Mouse (Mus musculus) stomach, postnatal 0 days (tissue): ENCODE data around the gene Lyrm4. TPM values are rescaled to one million over a fixed set of nuclear protein-coding genes. Genes with fewer than 3 reads are reported as not detected.

Experiments
- ATAC-seq: fragments of 200-750 bp; cut with Nextera tagmentation; 2 replicates; pipeline ENCODE4 v1.8.0; 2017; ENCODE audit not compliant: low FRiP score, low TSS enrichment
- DNase-seq: peaks from one replicate; pipeline ENCODE4 v3.0.0-alpha.2; 2016; ENCODE audit warnings: low spot score
- H3K27ac ChIP-seq: fragments of 300-500 bp; sonication (generic); replicated peaks from 2 replicates; pipeline ENCODE4 v1.5.1; 2014; ENCODE audit warnings: mild to moderate bottlenecking, control low read depth
- H3K27me3 ChIP-seq: fragments of 300-500 bp; sonication (generic); 2 replicates; pipeline ENCODE4 v1.6.1; 2014; ENCODE audit warnings: low read length; ENCODE audit not compliant: control insufficient read depth, insufficient read depth
- H3K36me3 ChIP-seq: fragments of 300-500 bp; sonication (generic); 2 replicates; pipeline ENCODE4 v1.6.1; 2014; ENCODE audit warnings: low read length, mixed read lengths; ENCODE audit not compliant: control insufficient read depth, insufficient read depth
- H3K4me1 ChIP-seq: fragments of 300-500 bp; sonication (generic); replicated peaks from 2 replicates; pipeline ENCODE4 v1.6.1; 2014; ENCODE audit warnings: antibody characterized with exemption; ENCODE audit not compliant: control insufficient read depth, insufficient read depth
- H3K4me2 ChIP-seq: fragments of 300-500 bp; sonication (generic); replicated peaks from 2 replicates; pipeline ENCODE4 v1.6.1; 2014; ENCODE audit warnings: low read depth, mild to moderate bottlenecking, control low read depth, moderate library complexity
- H3K4me3 ChIP-seq: fragments of 300-500 bp; sonication (generic); 2 replicates; pipeline ENCODE4 v1.5.1; 2014; ENCODE audit warnings: low read depth, low read length, control low read depth
- H3K9ac ChIP-seq: fragments of 300-500 bp; sonication (generic); 2 replicates; pipeline ENCODE4 v1.6.1; 2014; ENCODE audit warnings: mild to moderate bottlenecking, low read length, control low read depth, mixed read lengths
- H3K9me3 ChIP-seq: fragments of 300-500 bp; sonication (generic); 2 replicates; pipeline ENCODE4 v1.6.1; 2016; ENCODE audit warnings: low read length; ENCODE audit not compliant: control insufficient read depth
- CTCF ChIP-seq: IDR thresholded peaks from 2 replicates; pipeline ENCODE4 v1.5.1; 2016; ENCODE audit warnings: antibody characterized with exemption, low read depth, mild to moderate bottlenecking, moderate library complexity
- EP300 ChIP-seq: optimal IDR thresholded peaks from 2 replicates; pipeline ENCODE3; 2016; ENCODE audit warnings: antibody characterized with exemption
- WGBS: fragments of 180-500 bp; shearing (Covaris S2); extraction: QIAGEN DNeasy Blood & Tissue Kit; methylation state at CpG from one replicate; pipeline ENCODE4 v1.1.7; 2014; 5-methylcytosine and 5-hydroxymethylcytosine counted together
- polyA plus RNA-seq: library from polyadenylated mRNA; unstranded; fragments of >200 nt; fragmentation: Nextera tagmentation; extraction: Ambion mirVana; gene quantifications from 2 replicates; pipeline ENCODE4 v1.2.1, GENCODE M21; 2015

Gene Lyrm4
- polyA plus RNA-seq, 1 experiment from 2014 or later: 20.7 TPM

DNA sequence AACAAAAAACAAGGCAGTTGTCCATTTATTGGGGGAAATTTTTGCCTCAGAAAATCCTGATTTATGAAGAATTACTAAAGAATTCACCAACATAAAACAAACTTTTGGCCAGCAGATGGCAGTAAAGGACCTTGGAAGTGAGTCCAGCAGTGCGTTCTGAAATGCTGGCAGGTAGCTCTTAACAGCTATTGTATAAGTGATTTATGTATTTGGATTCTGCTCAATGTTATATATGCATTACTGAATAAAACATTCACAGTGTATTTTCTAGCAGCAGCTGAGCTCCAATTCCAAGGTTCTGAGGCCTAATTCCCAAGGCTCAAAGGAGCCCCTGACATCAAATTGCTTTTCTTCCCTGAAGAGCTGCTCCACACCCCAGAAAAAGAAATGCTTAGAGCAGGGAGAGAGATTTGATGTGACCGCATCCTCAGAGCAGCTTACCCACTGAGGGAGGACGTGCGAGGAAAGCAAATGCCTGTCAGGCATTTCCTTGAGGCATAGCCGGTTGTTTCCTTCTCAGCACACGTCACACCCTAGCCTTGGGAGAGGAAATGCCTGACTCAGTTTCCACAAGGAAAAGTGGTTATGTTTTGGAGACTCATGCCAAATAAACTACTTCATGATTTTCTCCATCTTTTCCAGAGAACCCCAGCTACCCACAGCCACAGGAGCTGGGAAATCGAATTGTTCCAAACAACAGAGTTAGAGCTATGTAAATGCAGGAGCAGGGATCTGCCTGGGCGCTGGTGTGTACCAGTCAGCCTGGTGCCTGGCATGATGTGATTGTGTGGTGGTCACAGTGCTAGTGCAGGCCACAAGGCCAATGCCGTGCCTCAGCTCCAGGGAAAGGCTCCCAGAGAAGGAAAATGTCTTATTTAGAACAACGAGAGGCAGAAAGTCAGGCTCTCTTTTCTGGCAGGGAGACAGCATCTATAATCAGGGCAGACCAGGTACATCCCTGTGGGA is 97.7 kb downstream of the Lyrm4 start:
- Histone ChIP-seq H3K36me3 (no peaks in the 10 kb centered on the region), H3K9me3 (no peaks in the 10 kb centered on the region), H3K27me3 (no peaks in the 10 kb centered on the region), H3K4me2 (no peak overlapping the region), H3K4me1 (no peaks in the 10 kb centered on the region), H3K9ac (no peak overlapping the region), H3K27ac (no peak overlapping the region), H3K4me3 (no peak overlapping the region)
- 50% methylated on average over 10 of the region's 10 CpGs for WGBS
- TF ChIP-seq EP300 (no peak), CTCF (peak; percentile 83)
- ATAC-seq (no peak), DNase-seq (peak; percentile 57)

DNA sequence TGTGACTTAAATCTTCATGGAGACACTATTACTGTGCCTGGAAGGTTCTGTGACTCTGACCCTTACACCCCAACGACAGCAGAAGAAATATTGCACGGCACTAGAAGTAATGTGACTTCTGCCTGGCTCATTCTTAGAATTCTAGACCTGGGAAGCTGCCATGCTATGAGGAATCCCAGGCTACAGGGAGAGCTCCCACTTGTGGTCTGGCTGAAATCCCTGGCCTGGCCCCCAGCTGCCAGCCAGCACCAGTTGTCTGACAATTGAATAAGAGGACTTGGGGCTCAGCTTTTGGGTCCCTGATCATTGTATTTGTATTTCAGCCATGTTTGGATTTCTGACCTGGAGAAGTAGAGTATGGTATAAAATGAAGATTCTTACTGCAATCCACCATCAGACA is 99.3 kb downstream of the Lyrm4 start:
- H3K36me3 ChIP-seq: no peaks in the 10 kb centered on the region
- no peak overlapping the region for H3K4me3 ChIP-seq
- no peaks in the 10 kb centered on the region for H3K27me3 ChIP-seq
- no peak overlapping the region for H3K27ac ChIP-seq
- H3K9ac ChIP-seq: no peak overlapping the region
- DNase-seq (no peak), ATAC-seq (no peak)
- H3K4me1 ChIP-seq: no peaks in the 10 kb centered on the region
- no peaks in the 10 kb centered on the region for H3K9me3 ChIP-seq
- TF ChIP-seq CTCF (no peak), EP300 (no peak)
- no peak overlapping the region for H3K4me2 ChIP-seq
- 83% methylated on average over 2 of the region's 2 CpGs for WGBS

DNA sequence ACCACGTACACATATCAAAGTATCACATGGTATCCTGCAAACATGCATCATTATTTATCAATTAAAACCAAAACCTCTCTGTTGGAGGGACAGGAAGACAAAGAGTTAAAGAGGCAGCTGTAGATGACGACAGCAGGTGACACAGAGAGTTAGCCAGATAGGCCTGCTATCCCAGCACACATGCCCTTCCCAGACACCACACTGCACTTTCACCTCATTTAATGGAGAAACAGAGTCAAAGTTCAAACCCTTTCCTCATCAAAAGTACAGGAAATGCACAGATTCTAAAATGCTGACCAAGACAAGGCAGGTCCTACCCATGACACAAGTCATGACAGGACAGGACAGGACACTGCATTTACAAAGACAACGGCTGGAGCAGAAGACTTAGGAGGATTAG is 101.7 kb downstream of the Lyrm4 start:
- Histone ChIP-seq H3K4me2 (no peak overlapping the region), H3K4me3 (no peak overlapping the region), H3K27me3 (no peaks in the 10 kb centered on the region), H3K4me1 (no peaks in the 10 kb centered on the region), H3K9me3 (no peaks in the 10 kb centered on the region), H3K27ac (no peak overlapping the region), H3K9ac (no peak overlapping the region), H3K36me3 (no peaks in the 10 kb centered on the region)
- no peak for TF ChIP-seq CTCF
- no peak for TF ChIP-seq EP300
- ATAC-seq (no peak), DNase-seq (no peak)
- 61% methylated on average over 3 of the region's 3 CpGs for WGBS

DNA sequence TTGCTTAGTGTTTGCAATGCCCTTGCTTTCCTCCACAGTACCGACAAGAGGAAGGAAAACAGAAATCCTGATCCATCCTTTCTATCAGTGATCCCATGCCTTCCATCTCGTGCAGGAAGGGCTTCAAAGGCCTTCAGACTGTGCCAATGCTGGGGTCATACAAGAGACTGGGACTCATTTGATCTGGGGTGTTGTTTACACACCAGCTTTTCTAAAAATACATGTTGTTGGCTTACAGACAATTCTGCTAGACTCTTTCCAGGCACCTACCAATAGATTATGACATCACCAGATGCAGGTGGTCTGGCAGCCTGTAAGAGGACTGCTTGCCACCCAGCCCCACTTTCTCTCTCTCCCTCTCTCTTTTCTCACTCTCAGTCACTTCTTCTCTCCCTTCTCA is 107.3 kb downstream of the Lyrm4 start:
- no peak overlapping the region for H3K4me2 ChIP-seq
- H3K4me3 ChIP-seq: no peak overlapping the region
- no peaks in the 10 kb centered on the region for H3K36me3 ChIP-seq
- H3K9me3 ChIP-seq: no peaks in the 10 kb centered on the region
- TF ChIP-seq EP300 (no peak), CTCF (no peak)
- DNase-seq (no peak), ATAC-seq (no peak)
- H3K27me3 ChIP-seq: no peaks in the 10 kb centered on the region
- no peaks in the 10 kb centered on the region for H3K4me1 ChIP-seq
- H3K9ac ChIP-seq: no peak overlapping the region
- 53% methylated on average over 2 of the region's 2 CpGs for WGBS
- H3K27ac ChIP-seq: no peak overlapping the region

DNA sequence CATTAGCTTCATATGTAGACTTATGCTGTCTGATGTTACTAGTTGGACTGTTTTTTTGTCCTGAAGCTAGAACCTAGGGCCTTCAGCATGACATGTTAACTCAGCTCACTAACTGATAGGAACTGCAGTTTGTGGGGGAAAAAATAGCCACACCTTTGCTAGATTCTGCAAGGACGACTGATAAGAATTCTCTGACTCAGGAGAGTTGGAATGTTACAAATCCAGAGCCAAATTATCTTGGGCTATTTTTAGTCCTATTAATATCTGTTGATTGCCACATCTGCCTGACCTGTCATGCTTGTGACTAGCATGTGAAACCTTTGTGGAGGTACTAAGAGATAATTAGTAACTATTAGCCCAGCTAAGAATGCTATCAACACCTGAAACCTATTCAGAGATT is 116.5 kb downstream of the Lyrm4 start:
- TF ChIP-seq CTCF: no peak
- no peak for TF ChIP-seq EP300
- no peaks in the 10 kb centered on the region for H3K9me3 ChIP-seq
- H3K4me3 ChIP-seq: no peak overlapping the region
- ATAC-seq (no peak), DNase-seq (no peak)
- 55% methylated on average over 1 of the region's 1 CpGs for WGBS
- H3K4me1 ChIP-seq: no peaks in the 10 kb centered on the region
- no peak overlapping the region for H3K27ac ChIP-seq
- no peaks in the 10 kb centered on the region for H3K27me3 ChIP-seq
- no peak overlapping the region for H3K9ac ChIP-seq
- H3K4me2 ChIP-seq: no peak overlapping the region
- H3K36me3 ChIP-seq: no peaks in the 10 kb centered on the region

DNA sequence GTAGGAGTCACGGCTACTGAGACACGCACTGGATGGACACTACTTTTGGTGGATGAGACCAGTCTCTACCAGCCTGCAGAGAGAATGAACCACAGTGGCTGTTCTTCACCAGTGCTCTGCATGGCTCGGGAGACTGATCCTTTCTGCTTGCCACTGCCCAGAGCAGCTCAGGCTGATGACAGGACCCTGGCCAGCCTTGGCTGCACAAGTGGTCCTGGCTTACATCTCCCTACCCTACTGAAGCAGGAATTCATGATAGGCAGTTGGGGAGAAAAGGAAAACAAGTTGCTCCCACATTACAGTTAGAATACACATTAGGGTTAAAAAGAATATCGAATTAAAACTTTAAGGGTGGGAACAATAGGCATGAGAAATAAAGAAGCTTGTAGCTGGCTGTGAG is 119.7 kb downstream of the Lyrm4 start:
- Histone ChIP-seq H3K4me2 (no peak overlapping the region), H3K4me3 (no peak overlapping the region), H3K27ac (no peak overlapping the region), H3K4me1 (no peaks in the 10 kb centered on the region), H3K27me3 (no peaks in the 10 kb centered on the region), H3K9me3 (no peaks in the 10 kb centered on the region), H3K36me3 (no peaks in the 10 kb centered on the region), H3K9ac (no peak overlapping the region)
- DNase-seq: no peak
- TF ChIP-seq CTCF (no peak), EP300 (no peak)
- 90% methylated on average over 4 of the region's 4 CpGs for WGBS
- ATAC-seq: no peak
